Mouse (Mus musculus): ENCODE results near the gene Rnf17.

- TF ChIP-seq MAFK (IDR thresholded peaks at IDR 0.05; ENCODE audit: insufficient read depth, low read depth, low read length) (no peak), ZC3H11A (IDR thresholded peaks at IDR 0.05; ENCODE audit: borderline replicate concordance, low read depth, low read length) (no peak), ZNF384 (IDR thresholded peaks at IDR 0.05; ENCODE audit: low read depth, low read length) (no peak), HCFC1 (IDR thresholded peaks at IDR 0.05; ENCODE audit: borderline replicate concordance, insufficient read depth, low read length) (no peak), CHD2 (IDR thresholded peaks at IDR 0.05; ENCODE audit: low read depth, low read length) (no peak)
Observed at GRCm38 (mm10) chr14:56403072-56403375, 643 bp downstream of the Rnf17 start.

All from ES-E14 (cell line).